Mouse (Mus musculus): ENCODE data around the gene Tnfrsf8. TPM values are rescaled to one million over a fixed set of nuclear protein-coding genes. Genes with fewer than 3 reads are reported as not detected.

Tnfrsf8 gene
- polyA plus RNA-seq, 1 experiment from 2014 or later: not detected

DNA sequence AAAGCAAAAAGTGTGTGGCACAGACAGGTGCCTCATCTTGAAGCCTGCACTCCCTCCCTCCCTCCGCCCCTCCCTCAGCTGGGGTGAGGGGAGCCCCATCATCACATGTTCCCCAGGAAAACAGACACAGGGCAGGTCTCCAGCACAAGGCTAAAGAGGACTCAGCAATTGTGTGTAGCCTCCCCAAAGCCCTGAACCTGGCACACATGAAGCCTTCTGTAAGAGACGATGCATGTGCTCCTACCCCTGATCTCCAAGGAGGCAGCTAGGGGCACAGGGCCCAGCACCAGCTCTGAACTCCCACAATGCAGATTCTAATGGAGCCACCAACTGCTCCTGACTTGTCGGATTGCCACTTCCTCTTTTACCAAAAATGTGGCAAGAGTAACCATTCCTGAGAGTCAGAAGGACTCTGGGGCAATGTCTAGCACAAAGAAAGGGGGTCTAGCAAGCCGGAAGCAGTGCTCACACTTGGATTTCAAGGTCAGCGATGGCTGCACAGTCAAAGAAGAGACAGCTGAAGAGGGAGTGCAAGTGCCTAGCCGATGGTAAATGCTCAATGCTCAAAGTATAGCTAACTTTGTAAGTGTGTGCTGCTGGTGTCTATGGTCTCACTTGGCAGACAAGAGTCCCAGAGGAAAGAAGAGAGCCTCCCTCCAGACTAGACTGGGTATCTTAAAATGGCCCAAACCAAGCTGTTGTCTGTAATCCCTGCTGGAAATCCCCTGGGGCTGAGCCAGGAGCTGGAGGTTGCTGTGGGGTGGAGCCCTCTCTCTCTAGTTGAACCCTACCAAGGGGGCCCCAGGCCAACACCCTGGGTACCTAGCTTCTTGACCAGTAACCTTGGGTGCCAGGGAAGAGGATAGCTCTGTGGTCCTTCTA is 38.4 kb downstream of the Tnfrsf8 start:
- Histone ChIP-seq H3K4me3 (no peak overlapping the region), H3K27me3 (no peaks in the 10 kb centered on the region), H3K4me1 (replicated peaks) (no peaks in the 10 kb centered on the region), H3K9ac (no peak overlapping the region), H3K9me3 (no peaks in the 10 kb centered on the region), H3K4me2 (no peak overlapping the region), H3K27ac (replicated peaks) (no peak overlapping the region), H3K36me3 (no peaks in the 10 kb centered on the region)
- no peak for ATAC-seq (ENCODE audit: low read depth)
- 81% methylated on average over 6 of the region's 6 CpGs for WGBS

DNA sequence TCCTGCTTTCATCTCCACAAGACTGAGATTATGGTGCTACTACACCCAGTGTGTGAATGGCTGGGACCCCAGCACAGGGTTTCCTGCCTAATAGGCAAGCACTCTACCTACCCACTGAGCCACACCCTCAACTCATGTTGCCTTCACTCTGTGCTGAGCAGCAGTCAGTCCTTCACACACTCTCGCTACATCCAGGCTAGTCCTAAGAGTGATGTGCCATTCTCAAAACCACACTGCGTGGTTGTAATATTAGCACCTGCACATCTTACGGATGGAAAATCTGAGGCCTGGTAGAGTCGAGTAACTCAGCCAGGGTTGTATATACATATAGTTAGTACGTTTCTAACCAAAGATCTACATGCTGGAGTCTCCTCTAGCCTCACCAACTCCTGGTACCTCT is 40.1 kb downstream of the Tnfrsf8 start:
- no peaks in the 10 kb centered on the region for H3K27me3 ChIP-seq
- WGBS: 95% methylated on average over 5 of the region's 5 CpGs
- ATAC-seq (ENCODE audit: low read depth): no peak

DNA sequence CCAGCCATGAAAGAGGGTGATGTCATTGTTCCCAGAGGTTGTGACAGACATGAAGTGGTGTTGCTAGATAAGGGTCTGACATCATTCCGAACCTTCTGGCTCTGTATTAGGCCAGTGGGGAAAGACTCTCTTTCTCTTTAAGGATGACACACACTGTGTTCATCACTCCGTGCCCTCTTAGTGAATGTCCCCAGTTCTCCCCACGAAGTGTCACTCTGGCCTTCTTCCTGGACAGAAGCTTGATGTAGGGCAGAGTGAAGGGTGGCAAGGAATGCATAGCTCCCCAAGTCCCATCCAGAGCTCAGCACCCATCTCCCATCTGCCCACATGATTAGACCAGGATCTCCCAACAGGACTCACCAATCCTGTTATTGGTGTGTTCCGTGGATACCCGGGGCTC is 41.0 kb downstream of the Tnfrsf8 start:
- H3K9me3 ChIP-seq: no peaks in the 10 kb centered on the region
- no peak overlapping the region for H3K4me2 ChIP-seq
- no peak overlapping the region for H3K27ac ChIP-seq (replicated peaks)
- no peak for ATAC-seq (ENCODE audit: low read depth)
- no peak overlapping the region for H3K4me3 ChIP-seq
- H3K9ac ChIP-seq: no peak overlapping the region
- no peaks in the 10 kb centered on the region for H3K4me1 ChIP-seq (replicated peaks)
- H3K27me3 ChIP-seq: no peaks in the 10 kb centered on the region
- 86% methylated on average over 5 of the region's 5 CpGs for WGBS
- H3K36me3 ChIP-seq: no peaks in the 10 kb centered on the region

More for the DNA sequence above, 40.1 kb downstream of the Tnfrsf8 start:
- no peaks in the 10 kb centered on the region for H3K36me3 ChIP-seq
- no peaks in the 10 kb centered on the region for H3K9me3 ChIP-seq
- H3K27ac ChIP-seq (replicated peaks): no peak overlapping the region
- H3K4me1 ChIP-seq (replicated peaks): no peaks in the 10 kb centered on the region
- no peak overlapping the region for H3K4me3 ChIP-seq
- H3K9ac ChIP-seq: no peak overlapping the region
- no peak overlapping the region for H3K4me2 ChIP-seq

DNA sequence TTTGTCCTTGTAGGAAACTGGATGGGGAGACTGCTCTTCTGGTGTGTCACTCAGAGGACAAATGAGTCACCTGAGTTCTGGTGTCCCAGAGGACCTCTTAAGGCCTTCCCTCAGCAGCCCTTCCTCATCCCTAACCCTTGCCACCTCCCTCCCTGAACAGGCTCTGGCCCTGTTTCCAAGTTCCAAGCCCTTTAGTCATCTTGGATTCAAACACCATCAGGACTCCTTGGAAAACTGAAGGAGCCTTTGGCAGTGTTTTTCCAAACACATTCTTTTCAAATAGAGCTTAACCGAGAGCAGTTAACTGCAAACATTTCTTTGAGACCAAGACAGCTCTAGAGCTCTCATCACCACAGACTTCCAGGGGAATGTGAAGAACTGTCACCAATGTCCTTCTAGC is 42.2 kb downstream of the Tnfrsf8 start:
- H3K27ac ChIP-seq (replicated peaks): no peak overlapping the region
- ATAC-seq (ENCODE audit: low read depth): no peak
- H3K4me2 ChIP-seq: no peak overlapping the region
- H3K36me3 ChIP-seq: no peaks in the 10 kb centered on the region
- no peak overlapping the region for H3K9ac ChIP-seq
- H3K4me1 ChIP-seq (replicated peaks): no peaks in the 10 kb centered on the region
- no peak overlapping the region for H3K4me3 ChIP-seq
- no peaks in the 10 kb centered on the region for H3K9me3 ChIP-seq
- WGBS: 95% methylated on average over 1 of the region's 1 CpGs
- H3K27me3 ChIP-seq: no peaks in the 10 kb centered on the region

DNA sequence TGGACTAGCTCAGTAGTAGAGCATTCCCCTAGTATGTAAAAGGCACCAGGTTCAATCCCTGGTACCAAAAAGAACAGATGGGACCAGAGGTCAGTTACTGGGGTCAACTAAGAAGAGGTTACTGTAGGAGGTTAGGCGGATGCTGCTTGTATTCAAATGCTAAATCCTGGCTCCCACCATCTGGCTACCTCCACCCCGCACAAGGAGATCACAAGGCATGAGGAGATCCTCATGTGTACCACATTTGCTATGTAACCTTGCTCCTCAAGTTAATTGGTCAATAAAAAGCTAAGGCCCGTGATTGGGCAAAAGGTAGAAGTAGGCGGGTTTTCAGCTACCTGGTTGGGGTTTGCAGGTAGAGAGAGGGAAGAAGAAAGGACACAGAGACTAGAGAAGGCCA is 43.3 kb downstream of the Tnfrsf8 start:
- no peaks in the 10 kb centered on the region for H3K9me3 ChIP-seq
- H3K4me2 ChIP-seq: no peak overlapping the region
- H3K9ac ChIP-seq: no peak overlapping the region
- no peak overlapping the region for H3K27ac ChIP-seq (replicated peaks)
- 75% methylated on average over 4 of the region's 4 CpGs for WGBS
- ATAC-seq (ENCODE audit: low read depth): no peak
- no peaks in the 10 kb centered on the region for H3K4me1 ChIP-seq (replicated peaks)
- H3K36me3 ChIP-seq: no peaks in the 10 kb centered on the region
- no peaks in the 10 kb centered on the region for H3K27me3 ChIP-seq
- no peak overlapping the region for H3K4me3 ChIP-seq

DNA sequence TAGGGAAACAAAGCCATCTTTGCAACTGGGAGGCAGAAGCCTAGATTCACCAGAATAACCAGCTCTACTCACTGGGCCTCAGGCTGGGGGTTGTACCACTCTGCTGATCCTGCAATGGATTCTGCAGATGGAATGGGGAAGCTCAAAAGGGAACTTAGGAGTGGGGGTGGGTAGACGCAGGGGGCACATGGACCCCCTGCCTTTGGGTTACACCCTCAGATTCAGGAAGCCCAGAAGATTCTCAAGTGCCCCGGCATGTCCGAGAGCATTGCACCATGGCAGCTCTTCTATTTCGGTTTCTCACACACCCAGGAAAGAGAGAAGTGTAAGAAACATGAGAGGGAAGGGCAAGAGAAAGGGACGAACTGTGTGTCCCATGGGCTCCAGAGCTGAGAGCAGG is 44.8 kb downstream of the Tnfrsf8 start:
- 86% methylated on average over 5 of the region's 5 CpGs for whole genome bisulfite sequencing
- no peaks in the 10 kb centered on the region for H3K9me3 ChIP-seq
- no peaks in the 10 kb centered on the region for H3K36me3 ChIP-seq
- H3K27ac ChIP-seq (replicated peaks): no peak overlapping the region
- H3K4me1 ChIP-seq (replicated peaks): no peaks in the 10 kb centered on the region
- no peak overlapping the region for H3K4me3 ChIP-seq
- ATAC-seq (ENCODE audit: low read depth): no peak
- no peak overlapping the region for H3K4me2 ChIP-seq
- no peaks in the 10 kb centered on the region for H3K27me3 ChIP-seq
- no peak overlapping the region for H3K9ac ChIP-seq

DNA sequence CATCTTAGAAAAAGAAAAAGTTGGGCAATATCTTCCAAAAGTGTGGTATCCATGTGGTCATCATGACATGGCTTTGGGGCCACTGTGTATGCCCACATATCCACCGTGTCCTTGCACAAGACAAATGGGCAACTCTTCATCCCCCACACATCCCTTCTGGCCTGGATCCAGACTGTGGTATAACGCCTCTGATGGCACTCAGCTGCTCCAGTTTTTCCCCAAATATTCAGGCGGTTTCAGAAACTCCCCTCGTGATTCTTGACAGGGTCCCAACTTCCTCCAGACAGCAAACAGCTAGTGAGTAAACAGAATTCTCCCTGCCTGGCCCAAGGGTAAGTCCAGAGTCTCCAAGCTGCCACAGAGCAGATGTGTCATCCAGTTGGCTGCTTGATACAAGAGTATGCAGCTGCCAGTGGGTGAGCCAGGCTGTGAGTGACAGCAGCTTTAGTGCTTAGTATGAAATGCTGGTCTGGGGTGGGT is 47.3 kb downstream of the Tnfrsf8 start:
- WGBS: 80% methylated on average over 4 of the region's 4 CpGs
- Histone ChIP-seq H3K27ac (replicated peaks) (no peak overlapping the region), H3K4me1 (replicated peaks) (no peaks in the 10 kb centered on the region; the same call in 1 of the 2 replicates), H3K27me3 (no peaks in the 10 kb centered on the region), H3K4me3 (no peak overlapping the region), H3K4me2 (no peak overlapping the region), H3K36me3 (no peaks in the 10 kb centered on the region), H3K9ac (no peak overlapping the region), H3K9me3 (no peaks in the 10 kb centered on the region)
- ATAC-seq (ENCODE audit: low read depth): no peak

DNA sequence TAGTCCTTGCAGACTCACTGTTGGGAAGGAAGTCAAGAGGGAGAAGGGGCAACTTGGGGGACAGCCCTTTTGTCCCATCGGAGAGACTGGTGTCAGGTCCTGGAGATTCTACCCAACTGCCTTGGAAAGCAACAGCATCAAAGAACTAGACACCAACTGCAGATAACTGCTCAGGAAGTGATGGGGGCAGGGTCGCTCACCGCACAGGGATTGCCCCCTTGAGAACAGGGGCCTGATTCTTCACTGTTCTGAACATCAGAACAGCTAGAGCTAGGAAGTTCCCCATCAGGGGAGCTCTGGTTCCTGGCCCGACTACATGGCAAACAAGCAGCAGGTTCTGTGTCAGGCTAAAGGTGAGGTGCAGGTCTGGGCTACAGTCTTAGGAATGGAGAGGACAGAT is 48.5 kb downstream of the Tnfrsf8 start:
- 77% methylated on average over 4 of the region's 4 CpGs for WGBS
- Histone ChIP-seq H3K36me3 (no peaks in the 10 kb centered on the region), H3K4me2 (no peak overlapping the region), H3K27me3 (no peaks in the 10 kb centered on the region), H3K27ac (replicated peaks) (no peak overlapping the region), H3K9me3 (no peaks in the 10 kb centered on the region), H3K4me1 (replicated peaks) (no peaks in the 10 kb centered on the region; the same call in 1 of the 2 replicates), H3K9ac (no peak overlapping the region), H3K4me3 (no peak overlapping the region)
- ATAC-seq (ENCODE audit: low read depth): no peak

DNA sequence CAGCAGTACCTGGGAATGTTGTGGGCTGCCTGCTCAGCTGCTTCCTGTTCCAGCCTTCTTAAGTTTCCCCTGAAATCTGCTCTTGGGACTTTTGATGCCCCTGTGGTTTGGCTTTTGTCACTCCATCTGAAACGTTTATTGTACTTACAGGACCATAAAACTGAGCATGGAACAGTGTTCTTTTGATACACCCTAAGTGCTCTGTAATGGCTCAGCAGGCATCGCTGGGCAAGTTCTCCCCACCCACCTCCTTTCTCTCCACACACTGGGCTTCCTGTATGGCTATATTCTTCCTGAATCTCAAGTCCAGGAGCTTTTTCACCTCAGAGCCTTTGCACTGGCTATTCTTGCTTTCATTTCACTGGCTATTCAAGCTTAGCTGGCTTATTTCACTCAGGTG is 50.2 kb downstream of the Tnfrsf8 start:
- 3% methylated on average over 2 of the region's 2 CpGs for WGBS
- H3K4me1 ChIP-seq (replicated peaks): no peaks in the 10 kb centered on the region; the same call in 1 of the 2 replicates
- ATAC-seq (ENCODE audit: low read depth): no peak
- H3K9me3 ChIP-seq: no peaks in the 10 kb centered on the region
- H3K9ac ChIP-seq: no peak overlapping the region
- H3K36me3 ChIP-seq: no peaks in the 10 kb centered on the region
- H3K4me2 ChIP-seq: no peak overlapping the region
- no peaks in the 10 kb centered on the region for H3K27me3 ChIP-seq
- no peak overlapping the region for H3K27ac ChIP-seq (replicated peaks)
- H3K4me3 ChIP-seq: no peak overlapping the region

DNA sequence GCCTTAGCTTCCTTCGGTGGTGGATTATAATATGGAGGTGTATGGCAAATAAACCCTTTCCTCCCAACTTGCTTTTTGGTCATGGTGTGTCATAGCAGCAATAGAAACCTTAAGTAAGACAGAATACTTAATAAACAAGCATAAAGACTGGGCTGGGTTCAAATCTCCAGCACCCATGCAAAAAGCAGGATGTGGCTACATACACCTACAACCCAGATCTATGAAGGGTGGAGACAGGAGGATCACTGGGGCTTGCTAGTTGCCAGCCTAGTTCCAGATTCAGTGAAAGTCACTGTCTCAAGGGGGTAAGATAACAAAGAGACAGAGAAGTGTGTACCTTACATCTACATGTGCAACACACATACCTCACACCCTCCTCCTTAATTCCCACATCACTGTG is 51.4 kb downstream of the Tnfrsf8 start:
- Histone ChIP-seq H3K4me2 (no peak overlapping the region), H3K27ac (replicated peaks) (no peak overlapping the region), H3K4me1 (replicated peaks) (no peaks in the 10 kb centered on the region; the same call in 1 of the 2 replicates), H3K9ac (no peak overlapping the region), H3K36me3 (no peaks in the 10 kb centered on the region), H3K4me3 (no peak overlapping the region), H3K9me3 (no peaks in the 10 kb centered on the region), H3K27me3 (no peaks in the 10 kb centered on the region)
- WGBS: 100% methylated on average over 1 of the region's 1 CpGs
- ATAC-seq (ENCODE audit: low read depth): no peak

DNA sequence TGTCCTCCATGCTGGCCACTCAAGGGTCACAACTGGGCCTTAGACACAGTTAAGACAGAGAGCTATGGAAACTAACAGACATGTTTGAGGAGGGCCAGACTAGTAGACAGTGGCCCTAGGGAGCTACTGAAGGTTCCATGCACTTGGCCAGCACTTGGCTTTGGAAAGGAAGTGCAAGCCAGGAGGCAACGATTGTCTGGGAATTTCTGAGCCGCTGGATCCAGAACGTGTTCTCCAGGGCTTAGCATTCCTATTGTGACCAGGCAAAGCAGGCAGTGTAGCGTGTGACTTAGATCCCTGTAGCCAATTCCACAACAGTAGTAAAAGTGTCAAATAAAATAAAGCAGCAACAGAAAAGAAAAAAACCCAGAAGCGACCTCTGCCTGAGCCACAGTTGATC is 54.2 kb downstream of the Tnfrsf8 start:
- no peak overlapping the region for H3K27ac ChIP-seq (replicated peaks)
- H3K4me2 ChIP-seq: no peak overlapping the region
- H3K9ac ChIP-seq: no peak overlapping the region
- WGBS: 79% methylated on average over 5 of the region's 5 CpGs
- H3K36me3 ChIP-seq: no peaks in the 10 kb centered on the region
- H3K27me3 ChIP-seq: no peaks in the 10 kb centered on the region
- ATAC-seq (ENCODE audit: low read depth): no peak
- peaks cover 4% of the 10 kb centered on the region; the same call in 1 of the 2 replicates for H3K4me1 ChIP-seq (replicated peaks)
- H3K9me3 ChIP-seq: no peaks in the 10 kb centered on the region
- no peak overlapping the region for H3K4me3 ChIP-seq

DNA sequence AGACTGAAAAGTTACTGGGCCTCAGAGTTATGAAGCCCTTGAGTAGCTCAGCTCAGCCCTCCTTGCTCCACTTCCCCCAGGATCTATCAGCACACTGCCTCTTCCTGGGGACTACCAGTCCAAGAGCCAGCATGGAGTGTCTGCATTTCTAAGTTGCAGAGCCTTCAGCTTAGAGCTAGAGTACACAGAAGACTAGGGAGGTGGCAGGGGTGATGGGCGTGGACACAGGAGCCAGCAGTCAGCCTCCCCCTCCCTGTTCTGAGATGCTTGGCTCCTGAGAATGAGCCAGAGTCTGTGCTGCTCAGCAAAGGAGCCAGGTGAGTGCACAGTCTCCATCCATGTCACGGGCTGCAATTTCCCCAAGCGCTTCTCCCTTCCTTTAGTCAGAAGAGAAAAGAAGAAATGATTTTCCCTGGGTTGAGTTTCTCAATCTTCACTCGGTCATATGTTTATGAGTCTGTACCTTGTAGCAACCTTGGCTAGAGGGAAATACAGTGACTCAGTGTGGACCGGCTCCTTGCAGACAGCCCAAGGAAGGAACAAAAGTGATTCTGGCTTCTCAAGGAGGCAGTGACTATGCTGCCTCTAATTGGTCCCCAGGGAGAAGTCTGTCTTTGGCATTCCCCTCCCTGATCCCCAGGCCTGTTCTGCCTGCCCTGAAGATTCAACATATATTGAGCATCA is 57.1 kb downstream of the Tnfrsf8 start:
- 0 out of 2 replicates have a peak, but pooled peaks cover 4% of the 10 kb centered on the region for H3K4me1 ChIP-seq (replicated peaks)
- no peak for ATAC-seq (ENCODE audit: low read depth)
- no peaks in the 10 kb centered on the region for H3K27me3 ChIP-seq
- no peak overlapping the region for H3K9ac ChIP-seq
- no peak overlapping the region for H3K4me3 ChIP-seq
- H3K9me3 ChIP-seq: no peaks in the 10 kb centered on the region
- WGBS: 67% methylated on average over 5 of the region's 5 CpGs
- no peak overlapping the region for H3K27ac ChIP-seq (replicated peaks)
- no peaks in the 10 kb centered on the region for H3K36me3 ChIP-seq
- no peak overlapping the region for H3K4me2 ChIP-seq
